Mouse (Mus musculus) forelimb bud, embryonic 11.5 days (tissue): Measurements from ENCODE around the gene Cemip.

Source experiments
- DNase-seq: peaks from one replicate; pipeline ENCODE4 v3.0.0-alpha.2; 2012; ENCODE audit warnings: low read depth, low spot score

Gene Cemip

DNA sequence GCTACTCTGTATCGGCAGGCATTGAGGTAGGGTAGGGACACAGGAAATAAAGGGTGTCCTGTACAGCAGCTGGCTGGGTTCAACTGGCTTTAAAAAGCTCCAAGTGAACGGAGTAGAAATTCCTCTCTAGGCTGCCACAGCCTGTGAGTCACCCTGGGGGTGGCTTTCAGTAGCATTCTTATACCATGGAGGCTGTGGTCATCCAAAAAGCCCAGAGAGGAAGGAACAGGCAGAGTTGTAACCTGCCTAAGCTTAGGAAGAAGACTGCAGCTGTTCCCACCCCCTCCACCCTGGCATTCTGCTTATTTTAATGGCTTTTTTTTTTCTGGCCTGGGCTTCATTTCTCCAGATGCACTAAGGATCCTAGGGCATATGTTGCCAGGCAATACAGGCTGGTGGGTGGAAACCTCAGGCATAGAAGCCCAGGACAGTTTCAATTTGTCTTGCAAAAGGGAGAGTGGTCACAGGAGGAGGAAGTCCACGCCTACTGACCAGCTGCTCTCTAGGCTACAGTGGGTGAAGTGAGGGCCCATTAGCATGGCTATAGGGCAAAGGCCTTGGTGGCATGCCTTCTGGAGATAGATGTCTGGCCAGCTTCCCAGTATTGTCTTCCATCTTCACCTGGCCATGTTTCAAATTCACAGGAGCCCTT is 57.1 kb downstream of the Cemip start:
- DNase-seq: peak; percentile 3

DNA sequence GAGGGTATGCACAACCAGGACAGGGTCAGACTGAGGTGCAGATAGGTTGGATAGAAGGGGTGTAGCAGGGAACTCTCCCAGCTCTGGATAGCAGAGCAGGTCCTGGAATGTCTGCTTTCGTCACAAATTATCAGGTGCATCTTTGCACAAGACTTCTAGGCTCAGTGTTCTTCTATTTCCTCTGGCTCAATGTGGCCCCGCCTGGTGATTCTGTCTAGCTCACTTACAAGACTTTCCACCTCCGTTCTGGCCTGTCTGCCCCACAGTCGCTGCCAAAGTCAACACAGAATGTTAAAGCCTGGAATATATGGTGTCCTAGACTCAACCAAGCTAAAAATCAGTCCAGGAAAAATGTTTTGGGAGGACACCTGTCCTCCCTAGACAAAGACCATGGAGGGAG is 57.9 kb downstream of the Cemip start:
- DNase-seq: no peak

DNA sequence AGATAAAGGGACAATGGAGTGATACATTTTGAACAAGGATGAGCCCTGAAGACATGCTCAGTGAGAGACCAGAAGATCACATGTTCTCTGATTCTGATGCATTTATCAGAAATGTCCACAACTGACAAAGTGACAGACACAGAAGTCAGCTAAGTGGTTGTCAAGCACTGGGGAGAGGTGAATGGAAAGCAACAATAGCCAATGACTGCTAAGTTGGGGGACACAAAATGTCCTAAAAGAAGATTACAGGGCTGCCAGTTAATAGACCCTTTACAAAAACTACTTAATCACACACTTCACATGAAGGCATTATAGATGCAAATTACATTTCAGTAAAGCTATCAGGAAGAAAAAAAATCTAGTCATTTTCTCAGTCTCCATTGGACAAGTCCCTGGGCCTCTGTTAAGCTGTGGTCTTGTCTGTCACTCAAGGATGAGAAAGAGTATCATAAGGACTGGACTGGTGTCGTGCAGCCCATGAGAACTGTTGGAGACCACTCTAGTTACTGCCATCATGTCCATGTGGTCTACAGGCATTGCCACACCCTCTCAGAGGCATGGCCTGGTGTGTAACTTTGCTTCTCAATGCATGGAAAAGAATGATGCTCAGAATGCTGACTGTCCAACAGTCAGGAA is 59.2 kb downstream of the Cemip start:
- DNase-seq: no peak

DNA sequence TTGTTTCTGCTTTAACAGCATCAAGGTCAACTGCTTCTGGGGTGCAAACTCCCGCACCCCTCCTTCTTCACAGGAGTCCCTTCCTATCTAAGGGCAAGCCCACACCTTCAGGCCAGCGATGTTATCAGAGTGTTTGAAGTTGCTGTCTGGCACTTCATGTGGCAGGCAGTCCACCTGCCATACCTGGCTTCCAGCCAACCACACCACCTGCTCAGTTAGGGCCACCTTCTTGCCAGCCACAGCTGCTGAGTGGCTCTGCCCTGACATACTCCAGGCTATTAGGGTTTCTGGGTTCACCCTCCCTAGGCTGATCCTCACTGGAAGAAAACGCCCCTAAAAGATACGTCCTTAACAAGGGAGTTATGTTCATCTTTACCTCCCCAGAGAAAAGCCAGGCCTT is 60.2 kb downstream of the Cemip start:
- no peak for DNase-seq

DNA sequence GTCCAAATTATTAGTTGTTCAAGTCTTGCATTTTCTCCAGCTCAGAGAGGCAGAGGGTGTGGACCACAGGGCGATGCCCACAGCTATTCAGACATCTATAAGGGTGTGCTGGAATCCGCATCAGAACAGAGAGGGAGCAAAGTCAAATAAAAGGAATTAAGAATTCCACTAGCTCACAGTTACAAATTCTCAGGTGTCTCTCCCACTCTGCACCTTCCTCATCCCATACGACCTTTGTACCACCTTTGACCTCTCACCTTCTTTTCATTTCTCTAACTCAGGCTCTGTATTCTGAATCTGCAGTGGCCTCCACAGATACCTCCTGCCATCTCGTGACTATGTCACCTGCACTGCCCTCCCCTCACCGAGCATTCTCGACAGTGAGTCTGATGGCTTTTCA is 62.8 kb downstream of the Cemip start:
- DNase-seq: no peak

DNA sequence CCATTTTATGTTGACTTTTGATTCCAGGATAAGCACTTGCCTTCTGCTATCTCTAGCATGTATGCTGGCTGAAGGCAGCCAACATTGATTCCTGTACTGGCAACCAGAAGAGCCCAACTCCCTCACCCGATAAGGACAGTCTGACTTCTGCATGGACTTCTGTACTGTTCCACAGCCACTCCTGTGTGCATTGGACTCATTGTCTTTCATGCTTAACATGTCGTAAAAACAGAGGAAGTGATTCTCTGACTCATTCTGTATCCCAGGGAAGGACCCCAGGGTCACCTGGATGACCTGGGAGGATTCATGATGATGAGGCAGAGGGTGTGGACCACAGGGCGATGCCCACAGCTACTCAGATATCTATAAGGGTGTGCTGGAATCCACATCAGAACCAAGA is 63.8 kb downstream of the Cemip start:
- no peak for DNase-seq

DNA sequence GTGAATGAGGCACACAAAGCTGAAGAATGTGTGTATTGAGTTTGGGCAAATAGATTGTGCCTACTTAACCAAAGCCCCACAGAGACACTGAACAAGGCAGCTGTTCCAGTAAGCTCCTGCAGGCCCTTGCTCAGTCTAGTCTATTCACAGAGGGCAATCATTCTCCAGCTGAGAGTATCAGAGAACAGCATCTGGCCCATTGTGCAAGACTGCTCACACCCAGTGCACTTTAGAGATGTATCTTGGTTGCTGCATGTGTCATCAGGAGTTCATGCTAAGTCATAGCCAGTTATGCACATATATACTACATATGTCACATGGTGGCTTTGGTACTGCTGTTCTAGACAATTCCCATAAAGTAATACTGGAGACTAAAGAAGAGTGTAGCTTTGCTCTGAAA is 66.9 kb downstream of the Cemip start:
- DNase-seq: no peak

DNA sequence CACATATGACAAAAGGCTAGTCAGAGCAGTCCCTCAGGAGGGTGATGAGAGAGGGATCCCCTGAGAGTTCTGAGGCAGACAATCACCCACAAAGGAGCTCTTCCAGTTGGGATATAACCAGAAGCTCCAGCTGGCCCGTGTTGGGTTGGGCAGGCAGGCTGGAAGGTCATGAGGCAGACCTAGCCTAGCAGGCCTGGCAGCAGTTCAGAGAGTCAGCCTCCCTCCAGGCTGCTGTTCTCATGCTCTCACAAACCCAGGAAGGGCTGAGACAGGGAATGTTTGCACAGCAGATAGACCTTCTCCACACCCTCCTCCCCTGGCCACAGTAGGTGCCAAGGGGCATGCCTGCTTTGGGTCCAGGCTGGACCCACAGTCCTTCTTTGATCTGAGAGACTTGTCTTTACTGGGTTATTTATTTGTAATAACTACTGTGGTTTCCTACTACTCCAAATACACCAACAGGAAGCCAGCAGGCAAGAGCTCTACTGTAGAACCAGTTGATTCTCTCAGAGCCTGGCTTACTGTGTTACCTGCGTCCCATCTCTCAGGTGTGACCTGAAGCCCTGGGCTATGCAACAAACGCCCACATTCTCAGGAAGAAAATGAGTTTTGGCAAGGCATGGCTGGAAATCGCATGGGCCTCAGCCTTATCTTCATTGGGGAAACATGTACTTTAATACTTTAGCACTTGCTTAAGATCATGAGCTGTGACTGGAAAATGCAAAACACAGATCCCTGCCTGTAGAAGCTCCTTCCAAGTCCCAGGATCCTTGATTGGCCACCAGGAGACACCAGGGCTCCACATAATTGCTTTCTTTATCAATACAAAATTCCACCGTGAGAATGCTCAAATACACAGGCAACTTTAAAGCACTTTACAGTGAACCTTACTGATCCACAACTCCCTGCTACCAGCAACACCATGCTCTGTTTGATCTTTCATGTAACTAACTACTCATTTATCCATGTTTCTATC is 67.7 kb downstream of the Cemip start:
- no peak for DNase-seq

DNA sequence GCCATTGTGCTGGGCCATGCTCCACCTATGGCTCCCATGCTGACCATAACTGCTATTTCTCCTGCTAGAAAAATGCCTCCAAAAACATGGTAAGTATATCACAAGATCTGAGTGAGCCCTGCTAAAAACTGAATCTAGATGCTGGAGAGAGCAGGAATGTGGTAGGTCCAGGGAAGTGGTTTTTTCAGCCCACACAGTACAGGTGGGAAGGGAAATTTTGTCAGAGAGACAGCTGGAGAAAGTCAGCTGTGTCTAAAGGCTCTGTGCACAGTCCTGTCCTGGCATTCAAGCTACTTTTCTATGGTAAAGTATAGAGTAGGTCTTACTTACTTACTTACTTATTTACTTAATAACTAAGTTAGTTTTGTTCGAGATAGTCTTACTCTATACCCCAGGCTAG is 71.3 kb downstream of the Cemip start:
- DNase-seq: no peak

DNA sequence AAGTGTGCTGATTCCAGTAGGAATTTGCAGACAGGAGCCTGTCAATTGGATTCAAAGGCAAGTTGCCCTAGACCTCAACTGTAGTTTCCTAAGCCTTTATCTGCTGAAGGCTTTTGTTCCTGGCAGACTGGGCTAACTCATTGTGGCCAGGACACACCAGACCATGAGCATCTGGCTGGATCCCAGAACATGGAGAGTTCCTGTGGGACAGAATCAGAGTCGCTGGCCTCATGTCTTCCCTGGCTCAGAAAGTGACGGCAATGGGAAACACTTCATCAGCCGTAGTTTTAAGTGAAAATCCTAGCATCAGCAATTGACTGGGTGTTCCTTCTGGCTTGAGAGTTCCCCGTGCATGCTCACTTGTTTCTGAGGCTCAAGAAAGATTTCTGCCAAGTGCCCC is 72.6 kb downstream of the Cemip start:
- no peak for DNase-seq

DNA sequence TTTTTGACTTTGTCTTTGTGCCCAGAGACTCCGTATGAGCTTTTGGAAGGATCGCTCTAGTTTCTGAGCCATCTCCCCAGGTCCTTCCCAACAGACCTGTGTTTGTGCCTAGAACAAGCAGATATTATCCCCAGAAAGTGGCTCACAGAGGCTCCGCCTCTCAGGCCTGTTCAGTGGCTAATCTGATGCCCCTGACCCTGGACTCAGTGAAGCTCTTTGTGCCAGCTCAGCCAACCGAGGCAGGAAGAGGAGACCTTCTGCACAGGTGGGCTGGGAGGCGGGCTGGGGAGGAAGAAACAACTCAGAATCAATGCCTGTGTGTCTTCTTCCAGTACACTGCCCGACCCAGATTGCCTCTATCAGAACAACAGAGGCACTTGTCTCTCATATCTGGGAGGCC is 81.9 kb downstream of the Cemip start:
- DNase-seq: no peak

DNA sequence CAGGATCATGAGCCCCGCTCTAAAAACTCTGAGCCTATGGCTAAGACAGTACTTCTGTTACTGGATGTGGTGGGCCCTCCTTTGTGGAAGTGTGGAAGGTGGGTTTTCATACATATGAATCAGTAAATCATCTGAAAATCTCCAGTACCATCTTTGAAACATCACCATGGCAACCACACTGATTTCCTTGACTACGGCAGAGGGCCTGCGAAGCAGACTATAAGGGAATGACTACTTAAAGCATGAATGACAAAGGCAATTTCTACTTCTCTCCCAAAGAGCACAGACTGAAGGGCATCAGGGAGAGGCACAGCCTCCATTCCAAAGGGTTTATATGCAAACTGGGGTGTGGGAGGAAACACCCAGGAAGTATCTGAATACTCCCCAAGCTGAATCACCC is 84.8 kb downstream of the Cemip start:
- DNase-seq: no peak

DNA sequence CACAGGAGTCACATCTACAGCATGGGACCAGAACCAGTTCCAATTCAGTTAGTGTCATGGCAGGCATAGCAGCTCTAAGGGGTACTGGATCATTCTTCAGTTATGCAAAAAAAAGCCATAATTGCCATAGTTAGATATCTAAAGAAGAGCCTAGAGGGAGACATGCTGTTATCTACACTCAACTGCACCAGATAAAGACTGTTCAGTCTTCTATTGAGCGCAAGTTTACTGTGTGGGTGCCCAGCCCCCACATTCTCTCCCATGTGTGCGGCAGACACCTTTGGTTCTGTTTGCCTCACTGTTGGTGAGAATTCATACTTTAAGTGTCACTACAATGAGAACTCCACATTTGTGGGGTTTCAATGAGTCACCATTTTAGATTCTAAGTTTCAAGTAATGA is 85.6 kb downstream of the Cemip start:
- no peak for DNase-seq

DNA sequence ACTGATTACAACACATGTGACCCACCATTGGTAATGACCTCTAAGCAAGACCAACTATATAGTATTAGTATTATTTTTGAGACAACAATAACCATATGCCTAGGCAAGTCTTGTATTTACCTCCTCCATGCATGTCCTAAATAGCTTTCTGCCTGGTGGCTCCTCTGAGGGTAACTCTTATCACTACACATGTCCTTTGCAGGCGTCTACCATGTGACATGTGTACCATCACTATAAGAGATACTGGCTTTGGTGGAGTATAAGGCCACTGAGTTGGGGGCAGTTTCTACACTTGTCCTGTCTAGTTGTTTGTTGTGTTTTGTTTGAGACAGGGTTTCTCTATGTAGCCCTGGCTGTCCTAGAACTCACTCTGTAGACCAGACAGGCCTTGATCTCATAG is 86.7 kb downstream of the Cemip start:
- DNase-seq: no peak

DNA sequence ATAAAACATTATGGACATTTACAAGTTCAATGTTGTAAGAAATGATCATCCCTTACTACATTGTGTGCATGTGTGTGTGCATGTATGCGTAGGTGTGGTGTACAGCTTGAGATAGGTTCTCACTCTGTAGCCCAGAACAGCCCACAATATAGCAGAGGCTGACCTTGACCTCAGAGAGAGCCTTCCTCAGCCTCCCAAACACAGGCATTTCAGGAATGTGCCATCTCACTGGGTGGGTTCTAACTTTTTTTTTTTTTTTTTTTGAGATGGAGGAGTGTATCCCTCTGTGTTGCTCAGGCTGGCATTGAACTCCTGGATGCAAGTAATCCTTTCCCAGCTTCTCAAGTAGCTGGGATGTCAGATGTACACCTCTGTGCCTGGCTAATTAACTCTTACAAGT is 92.0 kb downstream of the Cemip start:
- no peak for DNase-seq

DNA sequence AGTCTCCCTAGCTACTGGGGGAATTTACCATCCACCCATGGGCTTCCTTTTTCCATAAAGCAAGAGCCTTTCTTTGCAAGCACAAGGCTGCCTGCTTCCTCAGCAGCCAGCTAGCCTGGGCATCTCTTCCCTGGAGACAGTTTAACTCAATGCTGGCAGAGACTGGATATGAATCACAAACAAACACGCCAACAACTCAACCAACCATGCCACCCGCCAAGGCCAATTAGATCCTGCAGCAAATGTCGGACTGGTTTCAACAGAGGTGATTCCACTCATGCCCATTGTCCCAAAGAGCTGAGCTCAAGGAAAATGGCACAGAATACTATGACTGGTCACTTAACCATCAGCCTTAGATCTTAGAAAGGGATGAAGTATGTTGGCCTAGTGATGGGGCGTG is 97.0 kb downstream of the Cemip start:
- DNase-seq: no peak

DNA sequence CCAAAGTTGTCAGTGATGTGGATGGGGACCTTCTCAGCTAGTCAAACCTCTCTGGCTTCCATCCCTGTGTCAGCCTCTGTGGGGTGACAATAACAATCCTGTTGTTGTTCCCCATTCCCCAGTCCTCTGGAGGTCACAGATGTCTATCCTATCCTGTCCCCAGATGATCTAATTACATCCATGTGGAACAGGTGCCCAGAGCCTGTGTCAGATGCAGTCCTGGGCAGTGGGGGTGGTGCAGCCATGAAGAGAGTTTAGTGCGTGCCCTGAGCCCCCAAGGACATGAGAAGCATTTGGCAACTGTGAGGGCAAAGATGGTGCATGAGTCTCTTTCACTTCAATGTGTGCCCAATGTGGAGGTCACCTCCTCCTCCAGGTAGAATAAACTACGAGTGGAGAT is 100.6 kb downstream of the Cemip start:
- DNase-seq: no peak

DNA sequence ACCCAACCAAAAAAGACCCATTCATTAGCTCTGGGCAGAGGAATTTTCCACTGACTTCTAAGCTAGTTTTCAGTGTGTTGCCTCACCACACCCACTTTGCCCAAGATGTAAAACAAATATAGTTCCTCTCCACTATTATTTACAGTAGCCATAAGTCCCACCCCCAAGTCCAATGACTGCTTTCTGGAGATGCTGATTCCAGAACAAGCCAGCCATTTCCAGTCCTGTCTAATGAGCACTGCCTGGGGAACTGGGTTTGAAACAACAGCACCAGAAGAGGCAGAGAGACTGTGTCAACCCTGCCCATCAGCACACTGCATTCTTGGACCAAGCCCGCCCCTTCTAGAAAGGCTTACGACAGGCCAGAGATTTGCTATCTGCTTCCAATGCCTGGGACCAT is 103.7 kb downstream of the Cemip start:
- DNase-seq: no peak

DNA sequence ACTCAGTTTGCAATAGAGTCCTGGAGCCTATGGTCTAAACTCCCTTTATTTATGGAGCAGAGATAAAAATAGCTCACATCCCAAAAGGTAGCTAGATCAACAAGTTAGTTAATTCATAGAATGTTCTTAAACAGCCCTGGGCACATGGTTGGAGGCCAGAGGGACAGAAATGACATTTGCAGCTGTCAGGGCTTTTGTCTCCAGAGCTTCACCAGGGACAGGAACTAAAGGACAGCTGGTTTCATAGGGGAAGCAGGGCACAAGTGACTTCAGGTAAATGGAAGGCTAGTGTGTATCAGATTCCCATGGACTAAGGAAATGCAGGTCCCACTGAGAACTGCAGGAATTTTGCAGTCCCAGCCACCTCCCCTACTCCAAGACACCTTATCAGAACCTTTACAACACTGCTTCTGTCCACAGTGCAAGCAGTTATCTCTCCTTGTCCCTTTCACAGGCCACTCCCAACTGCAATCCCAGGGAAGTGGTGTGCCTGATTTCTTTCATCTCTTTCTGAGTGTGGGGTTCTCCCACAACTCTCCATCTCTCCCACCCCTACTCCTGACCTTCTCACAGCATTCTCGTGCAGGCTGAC is 107.3 kb downstream of the Cemip start:
- DNase-seq: no peak

DNA sequence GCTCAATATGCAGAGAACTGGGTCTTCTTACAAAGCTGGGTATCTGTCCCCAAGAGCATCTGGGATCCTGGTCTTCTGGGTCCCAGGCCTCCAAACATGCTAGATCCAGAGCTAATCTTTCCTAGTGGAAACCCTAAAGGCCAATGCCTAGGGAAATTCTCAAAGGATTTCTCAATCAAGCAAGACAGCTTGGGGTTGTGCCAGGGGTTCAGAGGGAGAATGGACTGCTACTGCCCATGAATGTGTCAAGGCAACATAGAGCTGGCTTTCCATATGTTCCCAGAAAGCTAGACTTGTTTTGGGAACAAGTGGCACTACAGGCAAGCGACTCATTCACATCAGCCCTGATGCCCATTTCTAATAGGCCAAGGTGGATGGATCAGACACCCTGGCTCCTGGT is 107.9 kb downstream of the Cemip start:
- no peak for DNase-seq

DNA sequence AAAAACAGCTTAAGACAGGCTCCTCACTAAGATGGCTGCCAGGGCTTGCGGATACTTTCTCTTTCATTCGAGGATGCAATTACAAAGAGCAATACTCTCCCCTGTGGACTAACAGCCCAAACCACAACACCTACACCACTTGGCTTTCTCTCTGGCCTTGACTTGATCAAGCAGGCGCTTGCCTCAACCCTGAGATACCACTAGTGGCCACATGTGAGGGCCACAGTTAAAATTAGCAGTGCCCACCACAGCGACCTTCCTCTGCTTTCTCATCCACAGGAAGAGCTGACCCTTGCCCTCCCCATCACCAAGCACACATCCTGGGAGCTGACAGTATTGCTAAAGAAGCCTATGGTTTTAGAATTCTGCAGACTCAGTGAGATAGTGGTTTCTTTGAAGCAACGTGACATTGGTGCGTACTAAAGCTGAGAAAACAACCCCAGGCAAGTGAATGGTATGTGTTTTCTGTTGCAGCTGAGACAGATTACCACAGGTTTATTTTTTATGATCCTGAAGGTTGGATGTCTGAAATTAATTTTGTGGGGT is 109.8 kb downstream of the Cemip start:
- DNase-seq: no peak

DNA sequence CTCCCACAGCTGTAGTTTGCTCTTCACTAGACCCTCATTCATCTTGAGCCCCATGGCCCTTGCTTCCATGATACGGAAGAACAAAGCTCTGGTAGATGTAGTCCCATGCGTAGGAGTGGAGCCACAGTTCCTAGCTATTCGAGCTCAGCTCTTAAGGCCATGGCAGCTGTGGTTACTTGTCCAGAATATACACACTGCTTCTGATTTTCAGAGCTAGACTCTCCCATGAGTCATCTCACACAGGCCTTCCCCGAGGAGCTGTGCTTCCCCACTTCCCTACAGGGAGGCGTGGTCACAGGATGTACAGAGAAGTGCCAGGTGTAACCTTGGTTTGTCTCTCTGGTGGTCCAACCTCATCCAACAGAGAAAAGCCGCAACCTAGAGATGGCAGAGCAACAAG is 111.0 kb downstream of the Cemip start:
- DNase-seq: no peak
